Comparison of ENCODE assay signal across 8 mouse cellular contexts in genomic region chr14:33695362-33695982, GRCm38 (mm10).
DNase-seq lines count a peak whose midpoint lies in the region; ATAC-seq and TF ChIP-seq lines count a peak whose summit lies in the region.

No protein-coding gene starts in this region.

- WGBS in forebrain, embryonic 15.5 days, result 24% methylated on average over 8 of the region's 8 CpGs

- H3K4me2 ChIP-seq in forebrain, embryonic 15.5 days (replicated peaks), result no peak overlapping the region

- H3K9me3 ChIP-seq in MEL (replicated peaks; ENCODE audit: insufficient read depth, low read length), result no peaks in the 10 kb centered on the region
- no peaks in the 10 kb centered on the region for H3K9me3 ChIP-seq in forebrain, embryonic 15.5 days

- DNase-seq in MEL (ENCODE audit: low read depth, low spot score), result peak; percentile 1
- DNase-seq in c-Kit-positive CD71-negative TER-119-negative erythroid progenitor cells, embryonic 14.5 days (ENCODE audit: low read depth), result peak; percentile 10
- peak; percentile 31 for DNase-seq in layer of hippocampus, adult 9-11 months
- DNase-seq in lung, postnatal 10 days, result peak; percentile 89
- DNase-seq in right cerebral cortex, postnatal 10 days (ENCODE audit: low spot score in 2 of 2), result peak; percentile 69 to 84

- TF ChIP-seq RAD21 in MEL (IDR thresholded peaks at IDR 0.05; ENCODE audit: low read depth, low read length), result no peak

- peak; percentile 44; the same call in 1 of the 2 replicates for ATAC-seq in forebrain, embryonic 15.5 days (replicated peaks)
- peak; percentile 66 to 69; a peak in 3 of 4 replicates for ATAC-seq in hematopoietic stem cell, adult 5-6 weeks (replicated peaks in 1 of 2; ENCODE audit: insufficient read depth in 1 of 2, low FRiP score in 2 of 2, low TSS enrichment in 1 of 2, low read depth in 1 of 2, poor library complexity in 2 of 2, severe bottlenecking in 2 of 2)
- ATAC-seq in activated CD4-positive, CD25-positive, alpha-beta regulatory T cell, adult 4 months, result no peak

- H3K4me3 ChIP-seq in MEL (ENCODE audit: control insufficient read depth in 1 of 2, insufficient read depth in 1 of 2, low read depth in 2 of 2, low read length in 2 of 2), result no peak overlapping the region
- H3K4me3 ChIP-seq in forebrain, embryonic 15.5 days, result no peak overlapping the region

- H3K27me3 ChIP-seq in MEL (ENCODE audit: control insufficient read depth in 1 of 2, insufficient read depth in 2 of 2, low read length in 2 of 2), result no peaks in the 10 kb centered on the region
- no peaks in the 10 kb centered on the region for H3K27me3 ChIP-seq in forebrain, embryonic 15.5 days

- H3K36me3 ChIP-seq in MEL (ENCODE audit: control insufficient read depth in 1 of 2, insufficient read depth in 2 of 2, low read length in 2 of 2), result no peaks in the 10 kb centered on the region
- no peaks in the 10 kb centered on the region for H3K36me3 ChIP-seq in forebrain, embryonic 15.5 days

- no peak for TF ChIP-seq POLR2A in MEL (IDR thresholded peaks at IDR 0.05; ENCODE audit: control insufficient read depth in 1 of 2, insufficient read depth in 1 of 2, low read depth in 1 of 2, low read length in 2 of 2, poor library complexity in 1 of 2)

- no peak overlapping the region for H3K27ac ChIP-seq in MEL (ENCODE audit: control insufficient read depth, low read depth, low read length)
- H3K27ac ChIP-seq in forebrain, embryonic 15.5 days (replicated peaks), result no peak overlapping the region

- peak; percentile 25 to 51 (median 41); a peak in 5 of 6 replicates for TF ChIP-seq CTCF in MEL (IDR thresholded peaks at IDR 0.05 in 2 of 3, conservative IDR thresholded peaks at IDR 0.05 in 1 of 3; ENCODE audit: control insufficient read depth in 1 of 3, insufficient read depth in 1 of 3, low read depth in 2 of 3, low read length in 3 of 3, poor library complexity in 1 of 3, severe bottlenecking in 1 of 3)

- no peaks in the 10 kb centered on the region for H3K4me1 ChIP-seq in MEL (ENCODE audit: control insufficient read depth in 1 of 2, insufficient read depth in 2 of 2, low read length in 2 of 2)
- H3K4me1 ChIP-seq in forebrain, embryonic 15.5 days, result peaks cover 12% of the 10 kb centered on the region

- no peaks in the 10 kb centered on the region for H3K79me2 ChIP-seq in MEL (ENCODE audit: control insufficient read depth, insufficient read depth, low read length, poor library complexity)

- no peak overlapping the region for H3K9ac ChIP-seq in MEL (ENCODE audit: control insufficient read depth, low read depth, low read length, poor library complexity, severe bottlenecking)
- H3K9ac ChIP-seq in forebrain, embryonic 15.5 days (replicated peaks), result no peak overlapping the region

- no peak for TF ChIP-seq EP300 in MEL (IDR thresholded peaks at IDR 0.05; ENCODE audit: low read depth in 1 of 2, low read length in 2 of 2)

TF ChIP-seq in MEL, 35 proteins besides CTCF, POLR2A, EP300 and RAD21:
- TF ChIP-seq SIN3A (IDR thresholded peaks at IDR 0.05; ENCODE audit: low read length) (no peak), TCF12 (IDR thresholded peaks at IDR 0.05; ENCODE audit: low read depth, low read length) (no peak), ZKSCAN1 (IDR thresholded peaks at IDR 0.05; ENCODE audit: low read depth, low read length) (no peak)

Comparison
In these comparisons a context has a peak if more than half of its experiments do, and no peak if none do; other contexts are left out.
1. DNase-seq: peak in every context shown above with its lines; median percentile 89 in lung, postnatal 10 days; 76 in right cerebral cortex, postnatal 10 days; 31 in layer of hippocampus, adult 9-11 months; 10 in c-Kit-positive CD71-negative TER-119-negative erythroid progenitor cells, embryonic 14.5 days; 1 in MEL.